10 mouse cellular contexts compared by ENCODE assay signal in the genomic region with DNA sequence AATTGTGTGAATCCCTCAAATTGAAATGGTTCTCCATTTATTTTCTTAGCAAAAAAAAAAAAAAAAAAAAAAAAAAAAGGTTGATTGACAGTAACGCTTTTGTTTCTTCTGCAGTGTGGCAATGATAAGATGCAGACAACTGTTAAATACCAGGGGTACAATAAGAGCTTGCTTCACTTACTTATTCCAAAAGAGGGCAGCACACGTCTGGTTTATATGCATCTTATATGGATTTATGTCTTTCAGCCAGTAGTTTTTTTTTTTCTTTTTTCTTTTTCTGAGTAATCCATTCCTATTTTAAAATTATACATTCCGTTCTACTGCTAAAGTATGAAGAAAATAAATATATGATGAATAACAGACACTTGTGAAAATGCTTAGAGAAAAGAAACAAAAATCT.
A peak's percentile ranks its signal among the peaks of the same experiment; 100 is the strongest.
DNase-seq lines count a peak whose midpoint lies in the region; ATAC-seq and TF ChIP-seq lines count a peak whose summit lies in the region.
"Had no signal": no experiment of that assay in that cellular context is flagged by ENCODE, and none has a peak within 500 bp of the region (broad histone marks: within the 10 kb centered on the region; RNA-seq: fewer than 3 reads in every experiment).

No protein-coding gene starts in this region.

- no peaks in the 10 kb centered on the region for H3K27me3 ChIP-seq in hindbrain, postnatal 0 days (ENCODE audit: insufficient read depth, low read length)
- H3K27me3 ChIP-seq: heart, embryonic 15.5 days had no signal

- H3K36me3 ChIP-seq in ES-E14 (ENCODE audit: control insufficient read depth, insufficient read depth, low read length, poor library complexity, severe bottlenecking) = no peaks in the 10 kb centered on the region
- no peaks in the 10 kb centered on the region for H3K36me3 ChIP-seq in hindbrain, postnatal 0 days (ENCODE audit: insufficient read depth, low read length)
- H3K36me3 ChIP-seq: heart, embryonic 15.5 days had no signal

- in situ Hi-C loops in ES-E14 (cut with MboI; ENCODE audit: low sequenced_read_pairs in 2 of 2, unreplicated experiment in 2 of 2) = no loop called here

- H3K4me2 ChIP-seq in hindbrain, postnatal 0 days (ENCODE audit: low read depth, low read length) = no peak overlapping the region
- H3K4me2 ChIP-seq: heart, embryonic 15.5 days had no signal

- DNase-seq in layer of hippocampus, adult 2 months (ENCODE audit: low spot score in 2 of 2) = peak; percentile 5 to 18
- DNase-seq in layer of hippocampus, postnatal 10 days (ENCODE audit: low spot score in 2 of 2) = no peak
- DNase-seq in ES-E14 (ENCODE audit: low read depth, low spot score) (peak; percentile 2), R1 (ENCODE audit: low read depth, low spot score) (peak; percentile 4)
- peak; percentile 89 for DNase-seq in hindbrain, postnatal 0 days (ENCODE audit: low spot score)
- DNase-seq in testis, postnatal 10 days (ENCODE audit: low spot score) = no peak
- DNase-seq in urinary bladder, postnatal 14 days (ENCODE audit: low spot score) = no peak

- H3K4me3 ChIP-seq in layer of hippocampus, adult 2 months = no peak overlapping the region
- H3K4me3 ChIP-seq in ES-E14 (ENCODE audit: insufficient read depth in 1 of 2, low read depth in 1 of 2, low read length in 2 of 2, poor library complexity in 1 of 2, severe bottlenecking in 1 of 2) = no peak overlapping the region
- H3K4me3 ChIP-seq in hindbrain, postnatal 0 days (ENCODE audit: low read length) = no peak overlapping the region
- H3K4me3 ChIP-seq: heart, embryonic 15.5 days had no signal

- H3K27ac ChIP-seq in layer of hippocampus, adult 2 months = no peak overlapping the region
- no peak overlapping the region for H3K27ac ChIP-seq in ES-E14 (ENCODE audit: insufficient read depth, low read depth, low read length, poor library complexity, severe bottlenecking)
- no peak overlapping the region for H3K27ac ChIP-seq in hindbrain, postnatal 0 days
- H3K27ac ChIP-seq: heart, embryonic 15.5 days; macrophage had no signal

- peak; percentile 76 for TF ChIP-seq CTCF in layer of hippocampus, adult 2 months (conservative IDR thresholded peaks at IDR 0.05)
- TF ChIP-seq CTCF in hindbrain, postnatal 0 days (IDR thresholded peaks at IDR 0.05; ENCODE audit: low read depth) = peak; percentile 68

- WGBS in hindbrain, postnatal 0 days = 30% methylated on average over 3 of the region's 3 CpGs

- H3K4me1 ChIP-seq in ES-E14 (ENCODE audit: control insufficient read depth in 2 of 2, insufficient read depth in 2 of 2, low read length in 2 of 2, poor library complexity in 1 of 2) = no peaks in the 10 kb centered on the region
- no peaks in the 10 kb centered on the region for H3K4me1 ChIP-seq in hindbrain, postnatal 0 days (ENCODE audit: insufficient read depth, low read length)
- H3K4me1 ChIP-seq: heart, embryonic 15.5 days had no signal

- ATAC-seq in hindbrain, postnatal 0 days = no peak
- ATAC-seq in megakaryocyte-erythroid progenitor cell, adult 5-6 weeks (replicated peaks; ENCODE audit: low FRiP score, low TSS enrichment, poor library complexity, severe bottlenecking) = no peak

- no peaks in the 10 kb centered on the region for H3K9me3 ChIP-seq in ES-E14 (ENCODE audit: control insufficient read depth, insufficient read depth, low read depth, low read length)
- no peaks in the 10 kb centered on the region for H3K9me3 ChIP-seq in hindbrain, postnatal 0 days (ENCODE audit: low read length)
- H3K9me3 ChIP-seq: heart, embryonic 15.5 days had no signal

- no peak overlapping the region for H3K9ac ChIP-seq in ES-E14 (ENCODE audit: insufficient read depth, low read depth, low read length, poor library complexity, severe bottlenecking)
- no peak overlapping the region for H3K9ac ChIP-seq in hindbrain, postnatal 0 days (replicated peaks; ENCODE audit: low read length)
- H3K9ac ChIP-seq: heart, embryonic 15.5 days had no signal

TF ChIP-seq in ES-E14, 5 proteins besides CTCF, POLR2A, EP300 and RAD21:
- TF ChIP-seq MAFK (IDR thresholded peaks at IDR 0.05; ENCODE audit: insufficient read depth, low read depth, low read length) (no peak), ZC3H11A (IDR thresholded peaks at IDR 0.05; ENCODE audit: borderline replicate concordance, low read depth, low read length) (no peak), CHD2 (IDR thresholded peaks at IDR 0.05; ENCODE audit: low read depth, low read length) (no peak), HCFC1 (IDR thresholded peaks at IDR 0.05; ENCODE audit: borderline replicate concordance, insufficient read depth, low read length) (no peak), ZNF384 (IDR thresholded peaks at IDR 0.05; ENCODE audit: low read depth, low read length) (peak; percentile 27; the same call in 1 of the 2 replicates)

Comparison
In these comparisons a context has a peak if more than half of its experiments do, and no peak if none do; other contexts are left out.
1. DNase-seq: peak in layer of hippocampus, adult 2 months (2 of 2), ES-E14 (single experiment), R1 (single experiment) and hindbrain, postnatal 0 days (single experiment); none in layer of hippocampus, postnatal 10 days (0 of 2), testis, postnatal 10 days (single experiment) and urinary bladder, postnatal 14 days (single experiment).